Mouse (Mus musculus) T-helper 17 cell (primary cell): ENCODE data around the gene Lypd4.
"Not testable (repeated sequence)": the region's sequence is repeated elsewhere in the genome, so short reads cannot be mapped to it uniquely, and the experiment has no call there.

ENCODE experiments used
- in situ Hi-C, 2 experiments: fragments of 300-600 bp; cut with MboI, MseI; formaldehyde crosslinking; loops; 1 replicate in 1 of 2; 2 replicates in 1 of 2; pipeline ENCODE4 v1.15.1; 2025; ENCODE audit warnings: high pct_unique_total_duplicates in 2 of 2

Lypd4 gene

DNA sequence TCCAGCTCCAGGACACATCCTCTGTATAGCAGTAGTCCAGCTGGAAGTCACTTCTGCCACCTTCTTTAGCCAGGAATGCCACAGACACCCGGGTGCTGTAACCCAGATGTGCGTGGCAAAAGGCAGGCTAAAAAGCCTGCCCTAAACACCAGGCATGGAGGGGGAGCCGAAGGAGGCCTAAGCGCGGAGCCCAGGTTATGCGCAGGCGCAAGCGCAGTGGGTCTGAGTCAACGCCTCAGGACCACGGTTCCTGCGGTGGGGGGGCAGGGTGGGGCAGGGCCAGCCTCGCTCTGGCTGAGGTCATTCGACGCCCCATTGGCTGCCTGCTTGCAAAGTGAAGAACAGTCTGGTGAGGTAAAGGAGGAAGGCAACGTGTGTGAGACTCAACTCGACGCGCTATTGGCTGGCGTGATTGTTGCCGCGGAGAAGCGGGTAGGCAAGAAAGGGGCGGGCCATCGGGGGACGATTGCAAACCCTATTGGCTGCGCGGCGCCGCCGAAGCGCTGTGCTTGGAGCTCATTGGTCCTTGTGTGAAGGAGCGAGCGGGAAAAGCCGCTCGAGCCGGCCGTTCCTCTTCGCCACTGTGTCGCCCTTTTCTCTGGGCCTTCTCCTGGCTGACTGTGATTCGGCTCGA is at the start of gene Lypd4, which contains the start of gene Dmrtc2:
Lypd4 (minus strand) TSS at position 410 of the 634 bp plus-strand sequence.
Dmrtc2 (plus strand) TSS at position 526 of the 634 bp plus-strand sequence.
- in situ Hi-C loops = no loop called here

DNA sequence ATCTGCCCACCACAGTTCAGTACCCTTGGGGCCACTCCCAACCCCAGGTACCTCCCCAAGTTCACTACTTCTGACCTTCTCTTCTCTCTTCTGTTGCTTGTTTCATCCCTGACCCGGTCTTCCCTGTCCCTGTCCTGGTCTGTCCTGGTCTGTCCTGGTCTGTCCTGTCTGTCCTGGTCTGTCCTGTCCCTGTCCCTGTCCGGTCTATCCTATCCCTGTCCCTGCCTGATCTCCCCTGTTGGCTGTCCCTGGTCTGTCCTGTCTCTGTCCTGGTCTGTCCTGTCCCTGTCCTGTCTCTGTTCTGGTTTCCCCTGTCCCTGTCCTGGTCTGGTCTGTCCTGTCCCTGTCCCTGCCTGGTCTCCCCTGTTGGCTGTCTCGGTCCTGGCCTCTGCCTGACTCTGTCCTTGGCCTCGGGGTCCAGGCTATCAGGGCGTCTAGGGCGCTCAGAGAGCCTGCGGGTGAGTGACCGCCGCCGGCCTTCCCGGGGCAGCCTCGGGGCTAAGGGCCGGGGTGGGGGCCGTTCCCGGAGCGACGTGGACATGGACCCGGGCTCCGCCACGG is 49.1 kb upstream of the Lypd4 start:
- in situ Hi-C loops = no loop called here

DNA sequence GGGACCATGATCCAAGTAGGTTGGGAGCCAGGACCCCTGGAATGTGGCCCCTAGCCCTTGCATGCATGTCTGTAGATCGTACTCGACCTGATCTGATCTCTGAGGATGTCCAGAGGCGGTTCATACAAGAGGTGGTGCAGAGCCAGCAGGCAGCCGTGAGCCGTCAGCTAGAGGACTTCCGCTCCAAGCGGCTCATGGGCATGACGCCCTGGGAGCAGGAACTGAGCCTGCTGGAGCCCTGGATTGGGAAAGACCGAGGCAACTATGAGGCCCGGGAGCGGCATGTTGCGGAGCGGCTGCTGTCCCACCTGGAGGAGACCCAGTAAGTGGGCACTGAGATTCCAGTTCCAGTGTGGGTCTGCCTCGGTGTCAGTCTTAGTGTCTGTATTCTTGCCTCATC is 42.7 kb upstream of the Lypd4 start:
- in situ Hi-C loops = no loop called here

DNA sequence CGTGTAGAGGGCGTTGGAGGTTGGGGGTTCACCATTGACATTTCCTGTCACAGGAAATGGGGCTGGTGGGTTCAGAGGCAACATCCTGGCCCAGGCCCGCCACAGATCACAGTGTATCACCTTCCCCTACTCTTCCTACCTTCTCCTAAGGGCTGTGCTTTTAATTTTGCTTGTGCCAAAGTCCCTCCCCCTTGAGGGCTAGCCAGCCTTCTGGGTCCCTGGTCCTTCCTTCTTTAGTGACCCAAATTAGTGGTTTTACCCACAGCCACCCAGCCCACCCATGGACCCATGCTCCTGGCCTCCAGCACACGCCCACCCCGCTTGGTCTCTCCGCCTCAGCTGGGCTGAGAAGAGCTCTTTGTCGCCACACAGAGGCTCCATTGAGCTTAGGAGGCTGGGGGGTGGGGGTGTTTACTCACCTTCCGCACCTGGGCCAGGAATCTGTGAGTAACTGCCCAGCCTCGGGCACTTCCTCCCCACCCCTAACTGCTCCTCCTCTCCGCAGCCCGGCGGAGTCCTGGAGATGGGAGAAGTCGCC is 37.5 kb upstream of the Lypd4 start:
- in situ Hi-C loops = loop anchor here in 1 of 2 experiments (5.0 to 10.0 kb wide), 3 partner anchors 45 to 532 kb away; partner anchors contain the start of gene Kcnn4

DNA sequence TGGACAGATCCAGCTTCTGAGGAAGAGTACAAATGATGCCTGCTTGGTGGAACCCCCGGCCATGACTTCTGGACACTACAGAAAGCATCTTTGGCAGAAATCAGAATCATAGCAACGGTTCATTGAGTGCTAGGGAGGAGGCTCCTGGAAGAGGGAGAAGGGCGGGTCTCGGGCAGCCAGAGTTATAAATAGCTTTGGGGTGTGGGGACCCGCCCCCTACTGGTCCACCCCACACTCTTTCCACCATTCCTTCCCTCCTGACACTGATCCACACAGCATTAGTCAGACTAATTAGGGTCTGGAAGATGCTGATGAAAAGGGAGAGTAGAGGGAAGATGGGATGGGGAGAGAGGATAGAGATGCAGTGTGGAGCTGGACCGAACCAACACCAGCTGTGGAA is 36.8 kb upstream of the Lypd4 start:
- in situ Hi-C loops = loop anchor here in 1 of 2 experiments (5.0 to 10.0 kb wide), 3 partner anchors 46 to 532 kb away; partner anchors contain the start of gene Kcnn4

DNA sequence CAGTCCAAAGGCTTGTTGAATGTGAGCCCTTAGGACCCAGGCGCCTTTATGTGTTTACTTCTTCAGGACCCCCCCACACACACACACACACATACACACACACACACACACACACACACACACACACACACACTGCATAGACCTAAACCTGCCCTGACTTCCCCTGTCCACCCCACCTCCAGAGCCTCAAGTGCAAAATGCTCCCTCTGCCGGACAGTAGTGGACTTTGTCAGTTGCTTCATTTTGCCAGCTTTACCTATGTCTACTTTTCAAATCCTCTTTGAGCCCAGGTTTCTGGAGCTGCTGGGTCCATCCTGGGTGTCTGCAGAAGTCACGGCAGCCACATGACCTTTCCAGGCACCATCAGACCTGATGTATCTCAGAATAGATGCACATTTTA is 35.2 kb upstream of the Lypd4 start:
- in situ Hi-C loops = loop anchor here in 1 of 2 experiments (5.0 to 10.0 kb wide), 3 partner anchors 47 to 530 kb away; partner anchors contain the start of gene Kcnn4

DNA sequence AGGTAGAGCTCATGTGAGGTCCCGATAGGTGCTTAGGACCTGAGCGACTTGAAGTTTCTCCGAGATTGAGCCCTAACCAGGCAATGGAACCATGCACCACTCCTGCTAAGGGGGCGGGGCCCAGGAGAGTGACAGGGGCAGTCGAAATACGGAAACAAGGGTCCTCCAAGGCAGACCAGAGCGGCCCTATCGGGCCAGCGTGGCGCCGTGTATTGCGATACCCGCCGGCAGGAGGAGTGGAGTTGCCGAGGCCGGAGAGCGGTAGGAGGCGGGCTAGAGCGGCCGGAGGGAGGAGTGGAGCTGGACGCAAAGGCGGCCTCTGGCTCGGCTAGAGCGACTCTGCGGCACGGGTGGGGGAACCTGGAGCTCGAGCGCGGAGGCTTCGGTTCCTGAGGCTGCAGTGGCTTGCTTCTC is 34.3 kb upstream of the Lypd4 start:
- in situ Hi-C loops = loop anchor here in 1 of 2 experiments (10.0 kb wide), 1 partner anchor 529 kb away; the partner anchor contains the start of gene Kcnn4

DNA sequence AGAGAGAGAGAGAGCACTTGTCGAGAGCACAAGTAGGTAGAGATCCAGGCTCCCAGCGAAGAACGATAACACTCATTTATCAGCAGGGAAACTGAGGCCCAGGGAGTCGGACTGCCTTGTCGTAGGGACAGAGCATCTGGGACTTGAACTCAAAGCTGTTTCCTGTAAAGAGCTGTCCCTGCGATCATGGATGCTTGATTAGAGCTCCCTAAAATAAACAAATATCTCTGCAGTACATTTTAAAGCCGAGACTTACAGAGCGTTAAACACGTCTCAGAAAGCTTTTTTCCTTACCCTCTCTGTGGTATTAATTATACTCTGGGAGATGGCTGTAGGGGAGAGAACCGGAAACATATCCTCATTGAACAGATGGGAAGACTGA is 33.7 kb upstream of the Lypd4 start:
- in situ Hi-C loops = loop anchor here in 1 of 2 experiments (10.0 kb wide), 1 partner anchor 529 kb away; the partner anchor contains the start of gene Kcnn4

DNA sequence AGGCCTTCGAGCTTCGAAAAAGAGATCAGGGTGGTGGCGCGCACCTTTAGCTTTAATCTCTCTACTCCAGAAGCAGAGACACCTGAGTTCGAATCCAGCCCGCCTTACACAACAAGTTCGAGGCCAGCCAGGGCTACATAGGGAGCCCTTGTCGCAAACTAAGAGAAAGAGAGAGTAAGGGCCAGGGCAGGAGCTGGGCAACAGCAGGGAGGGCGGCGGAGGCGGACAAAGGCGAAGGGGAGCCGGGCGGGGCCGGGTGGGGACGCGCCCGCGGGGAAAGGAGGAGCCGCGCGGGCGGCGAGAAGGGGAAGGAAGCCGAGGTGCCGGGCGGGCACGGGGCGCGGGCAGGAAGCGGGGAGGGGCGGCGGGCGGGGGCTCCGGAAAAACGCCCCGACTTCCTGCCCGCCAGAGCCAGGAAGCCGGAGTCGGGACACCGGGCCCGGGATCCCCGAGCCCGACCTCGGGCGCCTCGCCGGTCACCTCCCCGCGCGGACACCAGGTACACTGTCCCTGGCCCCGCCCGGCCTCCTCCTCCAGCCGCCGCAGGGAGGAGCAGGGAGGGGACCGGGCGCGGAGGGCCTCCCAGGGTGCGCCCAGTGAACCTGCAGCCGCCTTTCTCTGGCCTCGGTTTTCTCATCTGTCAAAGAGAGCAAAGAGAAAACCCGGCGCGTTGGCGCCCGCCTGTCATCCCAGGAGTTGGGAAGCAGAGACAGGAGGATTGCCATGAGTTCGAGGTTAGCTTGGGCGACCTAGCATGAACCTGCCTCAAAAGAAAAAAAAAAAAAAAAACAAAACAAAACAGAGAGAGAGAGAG is 33.1 kb upstream of the Lypd4 start, which contains the start of gene Arhgef1:
Arhgef1 (plus strand) TSS at position 283 of the 814 bp plus-strand sequence.
- in situ Hi-C loops = loop anchor here in 1 of 2 experiments (10.0 kb wide), 1 partner anchor 528 kb away; the partner anchor contains the start of gene Kcnn4

DNA sequence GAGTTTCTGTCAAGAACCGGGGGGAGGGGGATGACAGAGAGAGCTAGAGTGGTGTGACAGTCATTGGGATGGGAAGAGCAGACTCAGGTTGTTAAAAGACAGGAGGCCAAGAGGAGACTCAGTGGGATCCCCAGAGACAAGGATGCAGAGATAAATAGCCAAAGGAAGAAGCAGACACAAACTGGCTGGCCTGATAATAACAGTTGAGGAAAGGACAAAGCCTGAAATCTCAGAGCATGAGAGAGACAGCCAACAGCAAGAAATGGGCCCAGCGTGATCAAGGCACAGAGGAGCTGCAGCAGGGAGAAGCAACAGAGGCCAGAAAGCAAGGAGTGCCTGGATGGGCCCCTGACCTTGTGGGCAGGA is 32.5 kb upstream of the Lypd4 start:
- in situ Hi-C loops = loop anchor here in 1 of 2 experiments (10.0 kb wide), 1 partner anchor 527 kb away; the partner anchor contains the start of gene Kcnn4

DNA sequence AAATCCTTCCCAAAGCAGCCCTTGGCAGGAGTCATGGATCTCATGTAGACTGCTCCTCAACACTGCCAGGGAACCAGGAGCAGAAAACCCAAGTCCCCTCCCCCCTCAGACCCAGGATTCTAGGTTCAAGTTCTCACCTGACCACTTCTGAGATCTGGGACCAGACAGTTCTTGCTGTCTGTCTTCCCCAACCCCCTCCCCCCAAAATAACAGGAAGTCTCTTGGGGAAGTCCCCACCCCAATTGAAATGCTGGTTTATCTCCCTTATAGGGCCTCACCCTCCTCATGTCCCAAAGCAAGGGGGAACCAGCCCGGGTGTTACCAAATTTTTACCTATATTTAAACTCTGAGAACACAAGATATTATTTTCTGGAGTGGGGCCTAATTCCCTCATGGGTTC is 32.1 kb upstream of the Lypd4 start:
- in situ Hi-C loops = loop anchor here in 1 of 2 experiments (10.0 kb wide), 1 partner anchor 527 kb away; the partner anchor contains the start of gene Kcnn4

DNA sequence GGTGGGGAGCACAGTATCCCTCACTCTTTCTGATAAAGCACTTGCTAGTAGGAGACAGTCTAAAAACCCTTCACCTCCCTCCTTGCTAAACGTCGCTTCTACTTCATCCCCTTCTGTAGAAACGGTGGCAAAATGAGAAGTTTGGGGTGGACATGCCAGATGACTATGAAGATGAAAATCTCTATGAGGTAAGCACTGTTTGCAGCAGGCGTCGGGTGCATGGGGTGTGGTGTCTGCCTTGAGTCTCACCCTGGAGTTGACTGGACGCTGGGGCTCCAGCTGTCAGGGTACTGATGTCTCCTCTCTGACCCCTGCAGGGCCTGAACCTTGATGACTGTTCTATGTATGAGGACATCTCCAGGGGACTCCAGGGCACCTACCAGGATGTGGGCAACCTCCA is 31.4 kb upstream of the Lypd4 start:
- in situ Hi-C loops = loop anchor here in 1 of 2 experiments (10.0 kb wide), 1 partner anchor 526 kb away; the partner anchor contains the start of gene Kcnn4

DNA sequence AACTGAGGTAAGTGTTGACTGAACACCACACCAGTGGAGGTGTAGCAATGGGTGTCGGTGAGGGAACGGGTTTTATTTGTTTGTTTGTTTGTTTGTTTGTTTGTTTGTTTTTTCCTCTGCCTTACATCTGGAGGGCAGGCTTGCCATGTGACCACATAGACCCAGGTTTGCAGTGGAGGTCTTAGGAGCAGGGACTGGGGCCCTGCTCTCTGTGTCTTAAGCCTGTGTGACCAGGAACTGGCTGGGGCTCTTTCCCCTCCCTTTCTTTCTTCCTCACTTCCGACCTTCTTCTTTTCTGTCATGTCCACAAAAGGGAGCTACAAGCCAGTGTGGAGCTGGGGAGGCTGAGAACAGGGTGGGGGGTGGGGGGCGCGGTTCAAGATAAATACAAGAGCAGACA is 28.2 kb upstream of the Lypd4 start:
- in situ Hi-C loops = no loop called here

DNA sequence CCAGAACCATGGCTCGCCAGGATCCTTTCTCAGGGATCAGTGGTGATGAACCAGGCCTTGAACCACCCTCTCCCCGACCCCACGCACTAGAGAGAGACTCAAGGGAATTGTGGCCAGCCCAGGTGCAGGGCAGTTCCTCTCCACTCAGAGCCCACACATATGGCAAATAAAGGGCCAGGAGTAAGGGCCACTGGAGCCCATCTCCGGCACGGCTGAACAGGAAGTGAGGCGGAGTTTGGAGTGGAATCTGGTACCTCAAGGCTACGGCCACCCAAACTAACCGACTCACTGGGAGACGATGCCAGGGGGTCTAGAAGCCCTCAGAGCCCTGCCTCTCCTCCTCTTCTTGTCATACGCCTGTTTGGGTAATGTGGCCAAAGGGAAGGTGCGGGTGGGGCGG is 27.5 kb upstream of the Lypd4 start, which contains the start of gene Cd79a:
Cd79a (plus strand) TSS at position 158 of the 400 bp plus-strand sequence.
- in situ Hi-C loops = no loop called here

DNA sequence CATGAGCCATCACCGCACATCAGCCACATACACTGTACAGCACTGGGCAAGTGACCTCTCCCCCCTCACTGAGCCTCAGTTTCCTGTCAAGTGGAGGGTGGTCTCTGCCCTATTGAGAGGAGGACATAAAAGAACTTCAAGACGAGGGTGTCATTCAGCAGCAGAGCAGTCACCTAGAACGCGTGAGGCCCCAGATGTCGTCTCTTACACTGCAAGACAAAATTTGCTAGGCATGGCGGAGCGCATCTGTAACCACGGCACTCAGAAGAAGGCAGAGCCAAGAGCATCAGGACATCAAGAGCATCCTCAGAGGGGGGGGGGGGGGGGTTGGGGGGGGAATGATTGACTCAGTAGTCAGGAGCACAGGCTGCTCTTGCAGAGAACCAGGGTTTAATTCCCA is 26.5 kb upstream of the Lypd4 start:
- in situ Hi-C loops = no loop called here

DNA sequence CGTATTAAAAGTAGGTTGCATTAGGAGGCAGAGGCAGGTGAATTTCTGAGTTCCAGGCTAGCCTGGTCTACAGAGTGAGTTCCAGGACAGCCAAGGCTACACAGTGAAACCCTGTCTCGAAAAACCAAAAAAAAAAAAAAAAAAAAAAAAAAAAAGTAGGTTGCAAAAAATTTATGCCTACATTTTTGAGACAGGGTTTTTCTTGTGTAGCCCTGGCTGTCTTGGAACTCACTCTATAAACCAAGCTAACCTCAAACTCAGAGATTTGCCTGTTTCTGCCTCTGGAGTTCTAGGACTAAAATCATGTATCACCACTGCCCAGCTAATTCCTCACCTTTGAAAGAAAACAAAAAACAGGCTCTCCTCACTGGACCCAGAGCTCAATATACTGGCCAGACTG is 26.0 kb upstream of the Lypd4 start:
- in situ Hi-C loops = not testable (repeated sequence)

DNA sequence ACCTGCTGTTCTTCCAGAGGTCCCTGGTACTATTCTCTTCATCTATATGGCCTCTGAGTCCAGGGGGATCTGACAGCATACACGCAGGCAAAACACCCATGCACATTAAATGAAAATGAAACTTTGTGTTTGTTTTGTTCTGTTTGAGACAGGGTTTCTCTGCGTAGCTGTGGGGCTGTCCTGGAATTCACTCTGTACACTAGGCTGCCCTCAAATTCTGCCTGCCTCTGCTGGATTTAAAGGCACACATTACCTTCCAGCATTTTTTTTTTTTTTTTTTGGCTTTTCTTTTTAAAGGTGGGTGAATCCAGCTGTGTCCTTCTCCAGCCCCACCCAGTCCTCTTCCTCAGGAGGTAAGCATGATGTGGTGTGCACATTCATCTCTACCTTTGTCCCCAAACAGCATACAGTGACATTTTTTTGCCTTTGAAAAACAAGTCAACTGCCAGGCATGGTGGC is 22.4 kb upstream of the Lypd4 start:
- in situ Hi-C loops = no loop called here

DNA sequence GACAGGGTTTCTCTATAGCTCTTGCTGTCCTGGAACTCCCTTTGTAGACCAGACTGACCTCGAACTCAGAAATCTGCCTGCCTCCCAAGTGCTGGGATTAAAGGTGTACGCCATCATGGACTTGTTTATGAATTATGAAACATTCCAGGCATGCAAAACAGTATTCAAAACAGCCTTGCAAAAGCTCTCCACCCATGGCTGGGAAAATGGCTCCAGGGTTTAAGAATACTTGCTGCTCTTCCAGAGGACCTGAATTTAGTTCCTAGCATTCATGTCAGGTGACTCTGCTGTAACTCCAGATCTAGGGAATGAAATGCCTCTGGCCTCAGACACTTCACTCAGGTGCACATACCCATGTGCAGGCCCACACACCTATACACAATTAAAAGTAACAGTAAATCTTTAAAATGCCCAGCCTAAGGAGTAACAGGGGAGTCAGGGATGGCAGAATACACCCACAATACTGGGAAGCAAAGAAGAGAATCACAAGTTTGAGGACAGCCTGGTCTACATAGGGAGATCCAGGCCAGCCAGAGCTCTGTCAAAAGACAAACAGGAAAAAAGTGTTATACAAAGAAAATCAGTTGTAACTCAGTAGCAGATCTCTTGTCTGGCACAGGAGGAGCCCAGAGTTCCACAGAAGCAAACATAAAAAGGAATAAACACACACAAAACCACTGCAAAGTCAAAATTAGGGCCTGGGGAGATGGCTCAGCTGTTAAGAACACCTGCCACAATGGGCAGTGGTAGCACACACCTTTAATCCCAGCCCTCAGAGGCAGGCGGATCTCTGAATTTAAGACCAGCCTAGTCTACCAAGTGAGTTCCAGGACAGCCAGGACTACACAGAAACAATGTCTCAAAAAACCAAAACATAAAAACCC is 21.7 kb upstream of the Lypd4 start:
- in situ Hi-C loops = no loop called here

DNA sequence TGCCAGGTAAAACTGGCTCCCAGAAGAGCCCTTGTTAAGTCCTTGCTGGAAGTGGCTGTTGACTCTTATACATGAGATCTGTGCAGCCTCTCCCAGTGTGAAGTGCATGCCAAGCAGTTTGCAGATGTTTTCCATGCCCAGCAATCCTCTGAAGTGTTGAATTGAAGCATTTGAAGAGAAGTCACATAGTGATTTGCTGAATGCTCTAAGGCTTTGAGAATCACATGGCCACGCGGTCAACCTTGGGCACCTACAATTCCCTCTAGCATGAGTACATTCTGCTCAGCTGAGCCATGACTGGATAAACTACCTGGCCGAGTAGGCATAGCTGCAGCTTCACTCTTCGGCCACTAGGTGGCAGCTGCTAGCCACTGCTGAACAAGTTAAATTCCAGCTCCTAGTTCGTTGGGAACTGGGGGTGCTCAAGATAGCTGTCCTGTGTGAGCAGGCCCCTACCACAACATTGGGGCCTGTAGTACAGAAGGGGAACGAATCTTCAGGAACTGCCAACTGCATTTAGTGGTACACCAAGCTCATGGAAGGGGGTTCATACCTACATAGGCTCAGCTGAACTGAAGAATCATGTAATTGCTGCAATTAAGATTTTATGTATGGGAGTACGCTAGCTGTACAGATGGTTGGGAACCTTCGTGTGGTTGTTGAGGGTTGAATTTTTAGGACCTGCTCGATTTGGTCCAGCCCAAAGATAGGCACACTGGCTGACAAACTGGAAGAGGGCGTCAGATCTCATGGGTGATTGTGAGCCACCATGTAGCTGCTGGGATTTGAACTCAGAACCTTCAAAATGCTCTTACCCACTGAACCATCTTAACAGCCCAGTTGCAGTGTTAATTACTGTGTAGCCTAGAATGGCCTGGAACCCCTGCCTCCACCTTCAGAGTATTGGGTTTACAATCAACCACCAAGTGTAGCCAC is 20.8 kb upstream of the Lypd4 start:
- in situ Hi-C loops = no loop called here
